Mouse (Mus musculus) heart, postnatal 14 days (tissue): ENCODE results near the gene Ltf. TPM values are rescaled to one million over a fixed set of nuclear protein-coding genes. Genes with fewer than 3 reads are reported as not detected.

Experiments used
- DNase-seq, 2 experiments: peaks; one replicate each; pipeline ENCODE4 v3.0.0; 2021 to 2022
- intact Hi-C: fragments of 180-260 bp; cut with DNase I; formaldehyde crosslinking; loops from one replicate; pipeline ENCODE4 v1.15.1; 2025
- total RNA-seq, 2 experiments: library from RNA; stranded (reverse); gene quantifications; 2 replicates each; pipeline ENCODE4 v1.2.3; 2021

The Ltf gene
- total RNA-seq, 2 experiments from 2014 or later = 1.6 to 1.8 TPM

DNA sequence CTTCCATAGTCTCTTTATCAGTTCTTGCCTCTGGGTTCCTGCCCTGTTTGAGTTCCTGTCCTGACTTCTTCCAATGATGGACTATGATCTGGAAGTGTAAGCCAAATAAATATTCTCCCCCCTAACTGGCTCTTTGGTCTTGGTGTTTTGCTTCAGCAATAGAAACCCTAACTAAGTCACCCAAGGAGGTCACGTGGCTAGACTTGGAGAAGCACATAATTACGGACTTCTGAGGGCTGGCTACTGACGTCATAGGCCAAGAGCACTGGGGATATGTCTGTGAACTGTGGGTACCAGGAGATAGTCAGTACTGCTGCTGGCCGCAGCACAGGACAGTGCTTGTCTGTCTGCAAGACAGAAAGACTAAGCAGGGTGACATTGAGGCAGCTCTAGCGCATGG lies 62.7 kb downstream of the Ltf start:
- no peak for DNase-seq
- intact Hi-C loops = loop anchor here (10.0 kb wide), 1 partner anchor 297 kb away; no protein-coding TSS in a partner anchor

DNA sequence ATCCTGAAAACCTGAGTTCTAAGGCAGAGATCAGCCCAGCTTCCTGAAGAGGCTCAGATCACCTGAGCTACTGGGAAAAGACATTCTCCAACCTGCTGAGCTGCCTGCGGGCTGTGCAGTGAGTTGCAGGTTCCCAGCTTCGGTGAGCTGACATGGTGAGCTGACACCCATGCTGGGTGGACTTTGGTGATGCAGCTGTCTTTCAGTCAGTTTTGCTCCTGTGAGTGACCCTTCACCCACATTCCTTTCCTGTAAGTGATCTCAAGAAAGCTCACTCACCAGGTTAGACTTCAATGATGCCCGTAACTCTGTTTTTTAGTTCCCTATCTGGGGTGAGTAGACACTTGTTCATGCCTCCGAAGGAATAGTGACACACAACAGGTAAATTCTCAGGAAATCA lies 66.3 kb downstream of the Ltf start:
- DNase-seq = no peak
- intact Hi-C loops = loop anchor here (10.0 kb wide), 1 partner anchor 301 kb away; no protein-coding TSS in a partner anchor

DNA sequence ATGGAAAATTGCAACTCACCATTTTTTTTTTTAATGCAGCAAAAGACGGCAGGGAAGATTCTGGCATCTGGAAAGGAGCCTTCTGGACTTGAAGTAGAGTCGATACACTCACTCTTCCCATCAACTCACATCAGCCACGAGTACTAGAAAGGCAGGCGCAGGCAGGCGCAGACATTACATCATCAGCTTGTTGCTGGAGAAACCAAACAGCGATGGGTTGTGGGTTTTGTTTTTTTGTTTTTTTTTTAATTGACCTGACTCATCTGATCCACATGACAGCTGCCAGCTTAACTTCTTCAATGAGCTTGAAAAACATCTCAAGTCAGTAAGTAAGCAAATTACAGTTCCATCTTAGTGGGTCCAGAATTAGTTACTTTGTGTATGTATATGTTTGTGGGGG lies 67.1 kb downstream of the Ltf start:
- intact Hi-C loops = loop anchor here (10.0 kb wide), 1 partner anchor 301 kb away; no protein-coding TSS in a partner anchor
- DNase-seq = no peak

GRCm38 (mm10) chr9:111086995-111087606 lies 68.0 kb downstream of the Ltf start:
- no peak for DNase-seq
- intact Hi-C loops = loop anchor here (10.0 kb wide), 1 partner anchor 302 kb away; no protein-coding TSS in a partner anchor

GRCm38 (mm10) chr9:111087960-111088359 lies 68.9 kb downstream of the Ltf start:
- intact Hi-C loops = loop anchor here (10.0 kb wide), 1 partner anchor 303 kb away; no protein-coding TSS in a partner anchor
- no peak for DNase-seq

DNA sequence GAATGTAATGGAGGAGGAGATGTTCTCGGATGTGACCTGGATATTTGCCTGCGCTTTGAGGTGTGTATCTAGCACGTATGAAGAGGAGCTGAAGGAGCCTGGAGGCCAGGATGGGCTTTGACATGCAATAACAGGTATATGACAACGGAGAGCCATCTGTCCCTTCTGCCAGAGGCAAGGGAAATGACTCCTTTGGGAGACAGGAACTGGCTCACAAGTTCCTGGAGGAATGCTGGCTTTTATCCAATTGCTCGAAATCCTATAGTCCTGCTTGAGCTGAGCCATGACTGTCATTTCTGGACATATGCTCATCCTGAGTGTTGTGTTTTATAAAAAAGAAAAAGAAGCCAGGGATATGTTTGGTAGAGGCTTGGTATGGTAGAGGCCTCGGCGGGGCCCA lies 69.8 kb downstream of the Ltf start:
- DNase-seq = no peak

More for the DNA sequence above, 69.8 kb downstream of the Ltf start:
- intact Hi-C loops = loop anchor here (10.0 kb wide), 1 partner anchor 304 kb away; no protein-coding TSS in a partner anchor

Other genes starting within 250 kb of the Ltf start
- gene Prss42, start 221.1 kb upstream of the Ltf start, total RNA-seq = not detected
- gene Prss44, start 205.3 kb upstream of the Ltf start, total RNA-seq = not detected
- gene Prss43, start 192.6 kb upstream of the Ltf start, total RNA-seq = not detected
- gene Prss45, start 184.7 kb upstream of the Ltf start, total RNA-seq = not detected
- not detected for gene Prss46, start 174.8 kb upstream of the Ltf start, total RNA-seq
- gene Prss50, start 161.3 kb upstream of the Ltf start, total RNA-seq = not detected
- gene Als2cl, start 139.4 kb upstream of the Ltf start, total RNA-seq = 10 to 100 TPM; 20.1 to 22.9 TPM
- gene Tmie, start 139.2 kb upstream of the Ltf start, total RNA-seq = 1 to 10 TPM; 1.3 to 3.2 TPM
- not detected for gene Fam240a, start 102.4 kb upstream of the Ltf start, total RNA-seq
- gene Tdgf1, start 73.1 kb upstream of the Ltf start, total RNA-seq = under 1 TPM in 1 of 2 experiments, not detected in 1; 0.10 TPM
- 10 to 100 TPM; 68.5 to 71.5 TPM for gene Lrrc2, start 67.7 kb upstream of the Ltf start, total RNA-seq
- gene Rtp3, start 28.7 kb upstream of the Ltf start, total RNA-seq = 1 to 10 TPM; 3.0 to 5.2 TPM
- 10 to 100 TPM in 1 of 2 experiments, 1 to 10 TPM in 1; 9.7 to 10.5 TPM for gene Ccrl2, start 38.2 kb downstream of the Ltf start, total RNA-seq
- 10 to 100 TPM; 85.8 to 86.9 TPM for gene Lrrfip2, start 98.3 kb downstream of the Ltf start, total RNA-seq